Mouse (Mus musculus): Measurements from ENCODE around the gene Rims1.

- TF ChIP-seq POLR2A (IDR thresholded peaks at IDR 0.05; ENCODE audit: insufficient read depth, low read depth, low read length) = no peak
- TF ChIP-seq CTCF (IDR thresholded peaks at IDR 0.05) = no peak
- TF ChIP-seq EP300 (IDR thresholded peaks at IDR 0.05; ENCODE audit: insufficient read depth, low read depth, low read length) = no peak
Measured at GRCm38 (mm10) chr1:22422102-22422501, 383.7 kb downstream of the Rims1 start.
